In the genomic region with DNA sequence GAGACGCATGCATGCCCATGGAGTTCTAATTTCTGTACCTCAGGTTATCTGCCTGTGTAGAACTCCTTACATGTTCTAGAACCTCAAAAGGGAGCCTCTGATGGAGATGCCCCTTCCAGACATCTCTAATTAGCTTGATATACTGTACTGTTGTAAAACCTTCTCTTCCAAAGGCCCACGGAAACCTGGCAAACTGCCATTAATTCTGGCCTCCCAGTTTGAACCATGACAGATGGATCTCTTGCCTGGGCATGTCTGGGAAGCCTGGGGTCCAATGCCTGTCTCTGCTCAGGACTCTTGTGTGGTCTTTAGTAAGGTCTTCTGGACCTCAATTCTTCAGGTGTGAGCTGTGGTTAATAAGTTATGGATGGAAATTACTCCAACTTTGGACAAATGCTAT, we compare ENCODE assay signal across 21 mouse cellular contexts.
DNase-seq lines count a peak whose midpoint lies in the region; ATAC-seq and TF ChIP-seq lines count a peak whose summit lies in the region.
"Had no signal": no experiment of that assay in that cellular context is flagged by ENCODE, and none has a peak within 500 bp of the region (broad histone marks: within the 10 kb centered on the region; RNA-seq: fewer than 3 reads in every experiment).

No protein-coding gene starts in this region.

- H3K27ac ChIP-seq in cerebellum, adult 2 months (ENCODE audit: insufficient read depth, low read length): no peak overlapping the region
- H3K27ac ChIP-seq: embryonic facial prominence, embryonic 13.5 days; forebrain, embryonic 10.5 days; gastrocnemius, adult 2 months; hindbrain, embryonic 10.5 days; hindbrain, embryonic 15.5 days had no signal

- ATAC-seq in cerebellum, adult (ENCODE audit: insufficient number of reproducible peaks, low FRiP score, low TSS enrichment): no peak
- ATAC-seq: activated CD4-positive, CD25-positive, alpha-beta regulatory T cell, adult 4 months; forebrain, embryonic 14.5 days; inflammation-experienced regulatory T-cells, adult 6 months; intestine, postnatal 0 days; Patski had no signal

- TF ChIP-seq CTCF in cerebellum, adult 2 months (IDR thresholded peaks at IDR 0.05; ENCODE audit: borderline replicate concordance, insufficient read depth, low read depth, low read length): no peak

- DNase-seq in cerebellum, adult 2 months: peak; percentile 20
- DNase-seq in cerebellum, adult 9-10 months: no peak
- DNase-seq in cerebellum, postnatal 36 days: peak; percentile 15 to 24
- peak; percentile 70 for DNase-seq in left cerebral cortex, postnatal 4 days
- no peak for DNase-seq in left cerebral cortex, adult 11 months (ENCODE audit: low spot score)
- peak; percentile 9 for DNase-seq in 416B (ENCODE audit: low read depth)
- no peak for DNase-seq in right cerebral cortex, adult 2 months (ENCODE audit: low spot score in 2 of 2)
- DNase-seq: adrenal gland, postnatal 14 days; gastrocnemius, adult 2 months; gastrocnemius, postnatal 25 days had no signal

- 50% methylated on average over 2 of the region's 2 CpGs for WGBS in cerebellum, adult 2 months

- H3K4me1 ChIP-seq in cerebellum, adult 2 months (ENCODE audit: control insufficient read depth, insufficient read depth, low read length): no peaks in the 10 kb centered on the region

- no peak for TF ChIP-seq POLR2A in cerebellum, adult 2 months (IDR thresholded peaks at IDR 0.05; ENCODE audit: borderline replicate concordance, insufficient read depth, low read length)

- H3K27me3 ChIP-seq in cerebellum, adult 2 months (ENCODE audit: control insufficient read depth, insufficient read depth, low read length): no peaks in the 10 kb centered on the region
- H3K27me3 ChIP-seq: embryonic facial prominence, embryonic 13.5 days; hindbrain, embryonic 15.5 days; Patski had no signal

- intact Hi-C loops in left cerebral cortex, postnatal 4 days (cut with DNase I): loop anchor here (10.0 kb wide), 1 partner anchor 1047 kb away; no protein-coding TSS in a partner anchor

- H3K4me3 ChIP-seq in cerebellum, adult 2 months (replicated peaks; ENCODE audit: insufficient read depth, low read depth, low read length): no peak overlapping the region
- H3K4me3 ChIP-seq: embryonic facial prominence, embryonic 13.5 days; forebrain, embryonic 10.5 days; gastrocnemius, adult 2 months; heart, embryonic 12.5 days; hindbrain, embryonic 10.5 days; hindbrain, embryonic 15.5 days had no signal

Comparison
In these comparisons a context has a peak if more than half of its experiments do, and no peak if none do; other contexts are left out.
1. DNase-seq: peak in cerebellum, adult 2 months (2 of 2), cerebellum, postnatal 36 days (2 of 2), left cerebral cortex, postnatal 4 days (single experiment) and 416B (single experiment); none in cerebellum, adult 9-10 months (single experiment), left cerebral cortex, adult 11 months (single experiment) and right cerebral cortex, adult 2 months (0 of 2).